Mouse (Mus musculus) heart, postnatal 4 days (tissue): ENCODE measurements around the gene Sh2d6. TPM values are rescaled to one million over a fixed set of nuclear protein-coding genes. Genes with fewer than 3 reads are reported as not detected.
A peak's percentile ranks its signal among the peaks of the same experiment; 100 is the strongest.

Experiments used
- DNase-seq: peaks from one replicate; pipeline ENCODE4 v3.0.0; 2021
- total RNA-seq, 2 experiments: library from RNA; stranded (reverse); gene quantifications; 2 replicates each; pipeline ENCODE4 v1.2.3; 2021

Sh2d6 gene
- under 1 TPM in 1 of 2 experiments, not detected in 1; 0.20 TPM for total RNA-seq

DNA sequence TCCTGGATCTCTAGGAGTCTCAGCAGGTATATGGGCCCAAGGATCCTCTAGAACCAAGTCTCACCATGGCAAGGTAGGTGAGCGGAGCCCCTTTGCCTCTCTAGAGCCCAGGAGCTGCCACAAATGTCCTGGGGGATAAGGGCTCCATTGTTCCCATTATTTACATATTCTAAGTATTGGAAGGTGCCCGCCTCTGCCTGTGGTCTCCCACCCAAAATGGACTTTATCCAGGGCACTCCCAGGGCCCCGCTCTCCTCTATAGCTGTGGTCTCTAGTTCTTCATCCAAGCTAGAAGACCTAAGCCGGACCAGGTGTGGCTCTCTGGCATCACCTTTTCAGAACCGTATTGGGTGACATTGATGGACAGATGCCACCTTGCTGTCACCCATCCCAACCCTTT is at the start of gene Sh2d6:
TSS of gene Sh2d6 (minus strand) at position 101 of the 400 bp plus-strand sequence.
- no peak for DNase-seq

DNA sequence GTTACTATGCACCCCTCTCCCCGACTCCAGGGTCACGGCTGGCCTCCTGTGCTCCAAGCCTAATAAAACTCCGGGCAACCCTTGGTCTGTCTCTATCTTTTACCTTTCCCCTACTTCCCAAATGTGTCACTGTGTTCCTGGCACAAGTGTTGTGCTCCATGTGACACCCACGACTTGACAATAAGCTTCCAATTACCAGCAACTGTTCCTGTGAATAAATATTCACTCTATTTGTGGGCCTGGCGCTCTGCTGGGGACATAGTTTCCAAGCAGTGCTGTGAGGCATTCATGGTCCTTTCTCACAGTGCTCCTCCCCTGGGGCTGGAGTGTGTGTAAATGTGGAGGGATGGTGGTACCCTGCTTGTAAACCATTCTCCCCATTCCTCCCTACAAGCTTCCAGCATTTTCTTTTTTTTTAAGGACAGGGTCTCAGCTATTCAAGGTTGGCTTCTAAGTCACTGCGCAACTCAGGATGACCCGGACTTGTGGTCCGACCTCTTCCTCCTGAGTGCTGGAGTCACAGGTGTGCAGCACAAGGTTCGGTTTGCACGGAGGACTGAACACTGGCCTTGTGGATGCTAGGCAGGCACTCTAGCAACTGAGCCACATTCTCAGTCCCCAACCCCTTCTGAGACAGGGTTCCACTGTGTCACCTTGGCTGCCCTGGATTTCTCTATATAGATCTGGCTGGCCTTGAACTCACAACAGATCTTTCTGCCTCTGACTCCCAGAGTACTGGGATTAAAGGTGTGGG is 49.3 kb upstream of the Sh2d6 start:
- peak; percentile 30 for DNase-seq

DNA sequence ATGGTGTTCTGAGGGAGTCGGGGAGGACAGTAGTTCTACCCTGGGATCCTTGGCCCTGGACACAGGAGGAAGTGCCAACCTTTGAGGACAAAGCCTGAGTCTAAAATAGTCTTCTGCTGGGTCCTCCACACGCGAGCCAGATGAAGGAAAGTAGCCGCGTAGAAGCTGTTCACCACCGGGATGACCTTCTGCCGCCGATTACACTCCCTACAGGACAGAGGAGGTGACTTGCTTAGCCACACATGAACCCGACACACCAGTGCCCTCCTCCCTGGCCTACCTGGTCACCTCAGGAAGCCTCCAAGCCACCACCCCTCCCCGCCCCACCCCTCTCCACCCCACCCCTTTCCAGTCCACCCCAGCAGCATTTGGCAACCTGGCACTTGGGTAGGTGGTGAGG is 47.2 kb upstream of the Sh2d6 start:
- DNase-seq: no peak

DNA sequence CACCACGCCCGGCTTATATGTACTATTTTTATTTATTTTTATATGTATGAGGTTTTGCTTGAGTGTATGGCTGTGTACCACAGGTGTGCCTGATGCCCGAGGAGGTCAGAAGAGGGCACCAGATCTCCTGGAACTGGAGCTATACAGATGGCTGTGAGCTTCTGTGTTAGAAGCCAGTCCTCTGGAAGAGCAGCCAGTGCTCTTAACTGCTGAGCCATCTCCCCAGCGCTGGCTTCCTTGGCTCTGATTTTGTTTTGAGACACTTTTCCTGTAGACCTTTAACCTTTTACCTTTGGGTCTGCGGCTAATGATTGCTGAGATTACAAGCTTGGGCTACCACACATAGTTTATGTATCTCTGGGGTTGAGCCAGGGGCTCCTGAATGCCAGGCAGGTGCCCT is 46.0 kb upstream of the Sh2d6 start:
- no peak for DNase-seq

DNA sequence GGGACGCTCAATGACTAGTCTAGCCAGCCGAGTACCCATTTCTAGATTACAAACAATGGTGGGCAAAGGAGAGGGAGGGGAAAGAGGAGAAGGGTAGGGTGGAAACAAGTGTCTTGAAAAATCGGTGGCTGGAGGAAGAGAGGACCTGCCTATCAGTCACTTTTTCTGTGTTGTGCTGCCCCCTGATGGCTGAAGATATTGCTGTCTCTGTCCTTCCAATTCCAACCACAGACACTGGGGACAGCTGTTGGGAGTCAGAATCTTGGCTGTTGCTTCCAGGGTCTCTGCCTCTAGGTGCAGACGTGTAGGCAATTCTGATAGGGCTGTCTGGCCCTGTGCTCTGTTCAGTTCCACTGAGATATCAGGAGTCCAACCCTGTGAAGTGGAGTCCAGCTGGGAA is 44.5 kb upstream of the Sh2d6 start:
- peak; percentile 95 for DNase-seq

DNA sequence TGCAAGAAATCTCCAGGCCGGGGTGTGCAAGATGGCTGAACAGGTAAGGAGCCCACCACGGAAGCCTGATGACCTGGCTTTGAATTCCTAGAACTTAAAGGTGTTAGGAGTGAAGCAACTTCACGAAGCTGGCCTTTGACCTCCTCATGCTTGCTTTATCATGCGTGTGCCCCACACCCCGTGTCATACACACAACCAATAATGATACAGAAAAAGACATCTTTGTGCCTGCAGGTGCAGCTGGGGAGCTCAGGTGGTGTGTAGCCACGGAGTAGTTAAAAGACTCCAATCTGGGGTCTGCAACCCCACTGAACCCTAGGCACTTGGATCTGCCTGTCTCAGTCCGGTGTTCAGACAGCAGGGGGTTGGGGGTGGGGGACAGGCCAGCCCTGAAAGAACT is 44.0 kb upstream of the Sh2d6 start:
- no peak for DNase-seq

DNA sequence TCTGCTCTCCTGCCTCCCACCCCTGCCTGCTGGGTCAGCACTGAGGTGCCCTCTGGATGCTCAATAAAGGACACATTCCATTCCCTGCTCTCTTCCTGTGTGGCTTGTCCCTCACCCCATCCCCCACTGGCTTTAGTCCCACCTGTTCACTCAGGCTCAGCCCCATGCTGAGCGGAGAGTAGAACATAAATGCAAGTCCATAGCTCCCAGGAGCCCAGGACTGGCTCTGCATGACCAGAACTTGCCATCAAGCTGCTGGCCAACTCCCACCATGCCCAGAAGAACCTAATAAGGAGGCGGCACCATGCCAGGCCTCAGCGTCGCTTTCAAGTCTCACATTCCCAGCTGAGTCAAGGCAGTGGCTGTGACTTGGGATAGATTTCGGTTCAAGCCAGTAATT is 41.4 kb upstream of the Sh2d6 start:
- no peak for DNase-seq

DNA sequence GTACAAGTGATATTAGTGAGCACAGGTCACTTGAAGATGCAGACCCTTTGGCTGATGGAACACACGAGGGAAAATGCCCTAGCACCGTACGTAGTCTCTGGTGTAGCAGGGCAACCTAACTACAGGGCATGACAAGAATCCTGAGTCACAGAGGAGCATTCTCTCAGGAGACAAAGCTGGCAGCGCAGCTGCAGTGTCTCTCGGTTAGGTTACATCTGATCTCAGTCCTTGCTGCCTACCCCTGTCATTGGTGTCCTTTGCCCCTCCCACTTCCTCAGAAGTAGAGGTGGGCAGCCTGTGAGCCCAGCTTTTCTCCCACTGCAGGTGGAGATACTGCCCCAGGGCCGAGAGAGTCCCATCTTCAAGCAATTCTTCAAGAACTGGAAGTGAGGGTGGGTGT is 41.0 kb upstream of the Sh2d6 start:
- no peak for DNase-seq

DNA sequence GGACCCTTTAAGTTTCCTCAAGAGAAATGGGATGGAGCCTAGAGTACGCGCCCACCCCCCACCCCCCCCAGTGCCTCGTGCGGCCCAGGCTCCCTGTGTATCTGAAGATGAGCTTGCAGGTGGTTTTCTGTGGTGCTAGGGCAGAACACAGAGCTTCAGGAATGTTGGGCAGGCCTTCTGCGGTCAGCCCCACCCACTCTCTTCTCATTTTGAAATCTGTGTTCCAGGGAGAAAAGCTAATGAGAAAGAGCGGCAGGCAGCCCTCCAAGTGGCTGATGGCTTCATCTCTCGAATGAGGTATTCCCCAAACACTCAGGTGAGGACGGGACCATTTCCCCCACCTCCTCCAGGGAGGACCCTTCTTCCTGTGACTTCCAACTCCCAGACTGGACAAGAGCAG is 39.3 kb upstream of the Sh2d6 start:
- no peak for DNase-seq

DNA sequence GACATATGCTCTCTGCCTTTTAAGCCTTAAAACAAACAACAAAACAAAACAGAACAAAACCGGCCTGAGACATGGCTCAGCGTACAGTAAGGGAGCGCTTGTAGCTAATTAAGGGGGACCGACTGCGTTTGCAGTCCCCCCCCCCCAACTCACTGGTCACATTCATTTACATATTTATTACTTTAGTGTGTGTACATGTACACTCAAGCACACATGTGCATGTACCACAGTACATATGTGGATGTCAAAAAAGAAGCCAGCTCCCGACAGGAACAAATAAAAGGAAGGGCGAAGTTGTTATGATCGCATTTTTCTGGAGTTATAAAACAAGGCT is 31.5 kb upstream of the Sh2d6 start:
- no peak for DNase-seq

DNA sequence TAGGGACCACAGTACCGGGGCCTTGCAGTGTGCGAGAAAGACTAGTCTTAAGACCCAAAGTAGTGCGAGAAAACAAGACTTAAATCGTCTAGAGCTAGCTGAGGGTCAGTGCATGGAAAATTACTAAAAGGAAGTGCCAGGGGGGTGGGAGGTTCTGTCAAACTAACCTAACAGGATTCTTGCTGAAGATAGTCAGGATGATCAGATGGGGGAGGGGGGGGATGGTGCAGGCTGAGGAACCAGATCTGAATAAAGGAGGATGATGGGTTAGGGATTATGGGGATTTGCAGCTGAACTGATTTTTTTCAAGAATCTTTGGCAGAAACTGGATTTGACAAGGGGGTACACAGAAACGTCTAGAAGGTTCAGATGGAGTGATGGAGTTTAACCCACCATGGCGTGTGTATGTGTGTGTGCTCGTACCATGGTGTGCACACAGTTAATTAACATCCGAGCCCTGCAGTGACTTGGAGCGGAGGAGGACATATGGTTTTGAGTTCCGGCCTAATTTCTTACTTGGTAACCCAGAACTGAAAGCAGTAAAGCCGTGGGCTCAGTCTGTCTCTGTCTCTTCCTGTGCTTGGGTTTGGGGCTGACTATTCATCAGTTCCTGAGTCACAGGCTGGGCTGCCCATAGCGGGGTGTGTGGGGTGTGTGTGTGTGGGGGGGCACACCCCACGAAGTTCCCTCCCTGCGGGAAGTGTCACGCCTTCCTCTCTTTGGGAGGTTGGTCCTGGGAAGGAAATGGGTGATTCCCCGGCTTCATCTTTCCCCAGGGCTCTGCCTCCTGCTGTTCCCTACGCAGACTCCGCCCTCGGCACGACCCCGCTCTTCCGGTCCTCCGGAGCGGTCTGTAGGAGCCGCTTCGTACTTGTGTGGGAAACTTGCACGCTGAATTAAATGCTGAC is 30.9 kb upstream of the Sh2d6 start:
- DNase-seq: peak; percentile 73

DNA sequence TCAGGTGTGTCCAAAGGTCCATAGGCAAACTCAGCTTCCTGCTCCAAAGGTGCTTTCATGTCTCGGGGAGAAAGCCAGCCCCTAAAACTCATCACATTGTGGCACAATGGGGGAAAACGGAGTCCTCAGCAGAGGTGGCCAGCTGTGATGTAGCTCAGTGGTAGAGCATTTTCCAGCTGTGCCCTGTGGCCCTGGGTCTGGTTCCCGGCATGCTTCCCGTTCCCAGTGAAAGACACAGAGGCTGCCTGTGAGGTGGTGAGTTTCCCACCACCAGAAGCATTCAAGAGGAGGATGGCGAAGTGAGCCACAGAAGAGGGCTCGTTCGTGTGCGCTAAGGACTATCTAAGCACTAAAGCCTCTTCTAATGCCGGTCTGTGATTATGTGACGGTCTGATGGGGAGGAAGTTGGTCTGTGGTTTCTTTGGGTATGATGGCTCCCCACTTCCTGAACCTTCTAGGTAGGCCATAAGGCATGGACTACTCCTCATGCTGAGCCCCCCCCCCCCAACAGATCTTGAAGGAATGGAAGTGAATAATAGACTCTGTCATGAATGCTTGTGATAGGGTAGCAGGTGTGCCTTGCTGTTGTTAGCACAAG is 29.1 kb upstream of the Sh2d6 start:
- no peak for DNase-seq

DNA sequence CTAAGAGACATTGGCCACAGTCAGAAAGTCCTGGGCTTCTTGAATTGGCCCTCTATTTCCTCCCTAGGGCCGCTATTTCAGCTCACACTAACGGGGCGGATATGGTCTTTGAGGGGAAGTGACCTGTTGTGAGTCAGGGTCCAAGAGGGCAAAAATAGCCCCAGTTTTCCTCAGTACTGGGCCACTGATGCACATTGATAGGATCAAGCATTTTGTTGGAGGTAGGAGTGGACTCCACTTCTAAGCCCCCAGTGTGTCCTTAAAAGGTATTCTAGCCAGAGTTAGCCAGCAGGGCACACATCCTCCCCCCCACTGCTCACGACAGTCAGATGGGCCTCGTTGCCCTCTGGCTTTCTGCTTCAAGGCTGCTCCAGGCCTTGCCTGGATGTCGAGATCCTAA is 28.5 kb upstream of the Sh2d6 start:
- no peak for DNase-seq

DNA sequence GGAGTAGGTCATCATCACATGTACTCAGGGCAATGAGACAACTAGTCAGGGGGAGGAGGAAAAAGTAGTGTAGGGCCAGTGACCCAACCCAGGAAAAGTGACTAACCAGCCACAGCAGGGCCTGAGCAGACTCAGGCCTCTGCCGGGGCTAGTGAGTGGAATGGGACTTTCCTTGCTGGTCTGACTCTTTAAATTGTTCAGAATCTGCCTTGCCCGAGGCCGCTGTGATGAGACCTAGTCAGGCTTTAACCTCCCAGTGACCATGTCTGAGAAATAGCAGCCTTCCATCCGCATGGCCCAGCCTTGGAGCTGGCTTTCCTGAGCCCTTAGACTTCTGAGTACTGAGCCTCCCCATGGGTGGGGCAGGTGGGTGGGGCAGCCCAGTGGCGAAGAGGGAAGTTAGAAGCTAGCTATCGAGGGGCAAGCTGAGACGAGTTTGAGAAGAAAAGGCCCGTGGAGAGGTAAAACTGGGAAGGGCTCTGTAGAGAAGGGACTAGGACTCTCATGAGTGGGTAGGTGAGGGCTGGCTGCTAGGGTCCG is 27.6 kb upstream of the Sh2d6 start:
- peak; percentile 42 for DNase-seq

DNA sequence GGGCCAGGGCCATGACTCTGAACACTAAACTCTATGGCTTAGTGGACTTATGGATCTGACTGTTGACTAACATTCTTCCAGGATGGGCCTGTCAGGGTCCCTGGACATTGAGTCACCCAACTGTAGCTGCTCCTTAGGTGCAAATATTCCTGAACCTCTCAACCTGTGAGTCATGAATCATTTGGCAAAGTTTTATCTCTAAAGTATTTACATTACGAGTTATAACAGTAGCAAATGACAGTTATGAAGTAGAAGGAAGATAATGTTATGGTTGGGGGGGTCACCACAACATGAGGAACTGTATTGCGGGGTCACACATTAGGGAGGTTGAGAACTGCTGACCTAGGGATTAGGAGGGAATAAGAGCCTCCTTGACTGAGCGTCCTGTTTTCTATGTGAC is 26.4 kb upstream of the Sh2d6 start:
- no peak for DNase-seq

DNA sequence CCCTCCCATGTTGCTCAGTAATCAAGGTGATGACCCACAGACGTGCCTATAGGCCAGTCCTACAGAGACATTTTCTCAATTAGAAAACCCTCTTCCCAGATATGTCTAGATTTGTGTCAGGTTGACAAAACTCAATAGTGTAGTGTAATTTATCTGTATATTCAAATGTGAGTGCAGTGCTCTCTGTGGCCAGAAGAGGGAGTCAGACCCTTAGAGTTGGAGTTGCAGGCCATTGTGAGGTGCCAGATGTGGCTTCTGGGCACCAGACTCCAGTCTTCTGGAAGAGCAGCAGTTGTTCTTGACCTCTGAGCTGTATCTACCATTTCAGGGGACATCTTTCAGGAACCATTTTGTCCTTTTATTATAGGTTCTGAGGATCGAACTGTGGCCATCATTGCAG is 25.6 kb upstream of the Sh2d6 start:
- no peak for DNase-seq

DNA sequence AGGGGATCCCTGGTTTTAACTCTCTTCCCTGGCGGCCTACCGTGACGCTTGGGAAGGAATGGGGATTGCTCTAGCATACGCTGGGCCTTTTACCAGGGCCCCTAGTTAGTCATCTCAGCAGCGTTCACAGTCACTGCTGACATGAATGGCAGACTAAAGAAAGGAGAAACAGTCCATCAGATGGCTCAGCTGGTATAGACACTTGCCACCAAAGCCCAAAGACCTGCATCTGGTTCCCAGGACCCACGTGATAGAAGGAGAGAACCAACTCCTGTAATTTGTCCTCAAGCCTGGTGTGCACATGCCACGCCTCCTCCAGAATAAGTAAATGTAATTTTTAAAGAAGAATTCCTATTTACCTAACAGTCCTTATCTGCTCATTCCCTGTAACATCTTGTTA is 23.9 kb upstream of the Sh2d6 start:
- DNase-seq: no peak

DNA sequence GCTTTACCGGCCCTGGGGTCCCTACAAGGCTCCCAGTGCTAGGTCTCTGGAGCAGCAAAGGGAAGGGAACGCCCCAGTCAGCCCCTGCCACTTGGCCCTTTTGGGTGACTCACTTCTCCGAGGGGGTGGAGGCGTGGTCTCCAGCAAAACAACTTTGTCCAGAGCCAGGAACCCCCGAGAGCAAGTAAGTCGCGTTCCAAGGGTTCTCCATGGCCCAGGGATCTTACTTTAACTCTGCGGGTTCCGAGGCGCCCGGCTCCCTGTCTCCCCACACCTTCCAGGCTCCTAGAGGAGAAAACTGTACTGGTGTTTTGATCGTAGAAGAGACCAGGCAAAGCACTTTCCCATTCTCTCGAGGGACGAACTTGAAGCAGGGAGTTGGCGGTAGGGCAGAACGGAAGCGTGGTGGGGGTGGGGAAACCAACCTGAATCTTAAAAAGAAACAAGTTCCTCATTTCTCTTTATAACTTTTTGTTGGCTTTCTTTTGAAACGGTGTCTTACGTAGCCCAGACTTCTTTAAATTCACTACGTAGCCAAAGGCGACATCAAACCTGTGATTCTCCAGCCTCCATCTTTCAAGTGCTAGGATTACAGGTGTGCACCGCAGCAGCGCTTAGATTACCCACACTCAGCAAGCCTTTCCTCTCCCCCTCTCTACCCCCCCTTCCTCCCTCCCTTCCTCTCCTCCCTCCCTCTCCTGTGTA is 22.9 kb upstream of the Sh2d6 start, which contains the start of gene Capg:
TSS of gene Capg (plus strand) at position 109 of the 705 bp plus-strand sequence.
- peak; percentile 57 for DNase-seq

DNA sequence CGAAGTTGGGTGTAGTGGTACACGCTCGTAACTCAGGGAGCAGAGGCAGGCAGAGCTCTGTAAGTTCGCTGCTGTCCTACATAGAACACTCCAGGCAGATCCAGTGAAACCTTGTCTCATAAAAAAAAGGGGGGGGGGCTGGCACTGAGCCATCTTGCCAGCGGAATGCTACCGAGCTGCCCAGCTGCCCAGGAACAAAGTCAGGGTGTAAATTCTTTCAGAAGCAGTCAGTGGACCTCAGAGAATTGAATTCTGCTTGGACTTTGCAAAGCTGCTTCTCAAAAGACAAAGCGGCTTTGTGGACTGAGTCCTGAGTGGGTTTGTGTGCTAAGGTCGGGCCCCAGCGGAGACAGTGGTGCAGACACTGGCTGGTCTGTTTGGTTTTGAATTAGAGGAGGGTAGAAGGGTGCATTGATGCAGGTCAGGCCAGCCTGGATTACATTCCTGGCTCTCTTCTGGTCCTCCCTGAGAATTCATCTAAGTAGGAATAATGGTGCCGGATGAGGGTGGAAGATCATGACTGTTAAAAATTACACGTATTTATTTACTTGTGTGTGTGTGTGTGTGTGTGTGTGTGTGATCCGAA is 21.9 kb upstream of the Sh2d6 start:
- no peak for DNase-seq

DNA sequence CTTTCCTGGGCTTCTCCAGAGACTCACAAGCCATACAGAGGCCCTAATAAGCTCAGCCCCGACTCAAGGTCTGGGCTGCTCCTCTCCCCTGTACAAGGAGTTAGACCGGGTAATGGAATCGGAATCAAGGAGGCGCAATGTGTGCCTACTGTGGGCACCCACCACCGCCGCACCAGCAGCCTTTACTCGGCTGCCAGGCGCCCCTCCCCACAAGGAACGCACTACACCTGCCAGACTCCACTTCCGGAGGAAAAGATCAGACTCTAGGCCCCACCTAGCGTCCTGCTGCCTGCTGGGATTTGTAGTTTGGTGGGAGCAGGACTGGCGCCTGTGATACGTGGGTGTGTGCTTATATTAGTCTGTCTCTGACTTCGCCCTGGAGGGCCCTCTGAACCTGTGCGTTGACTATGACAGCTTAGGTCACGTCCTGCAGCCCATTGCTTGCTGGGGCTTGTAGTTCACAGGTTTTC is 17.1 kb upstream of the Sh2d6 start:
- peak; percentile 82 for DNase-seq

DNA sequence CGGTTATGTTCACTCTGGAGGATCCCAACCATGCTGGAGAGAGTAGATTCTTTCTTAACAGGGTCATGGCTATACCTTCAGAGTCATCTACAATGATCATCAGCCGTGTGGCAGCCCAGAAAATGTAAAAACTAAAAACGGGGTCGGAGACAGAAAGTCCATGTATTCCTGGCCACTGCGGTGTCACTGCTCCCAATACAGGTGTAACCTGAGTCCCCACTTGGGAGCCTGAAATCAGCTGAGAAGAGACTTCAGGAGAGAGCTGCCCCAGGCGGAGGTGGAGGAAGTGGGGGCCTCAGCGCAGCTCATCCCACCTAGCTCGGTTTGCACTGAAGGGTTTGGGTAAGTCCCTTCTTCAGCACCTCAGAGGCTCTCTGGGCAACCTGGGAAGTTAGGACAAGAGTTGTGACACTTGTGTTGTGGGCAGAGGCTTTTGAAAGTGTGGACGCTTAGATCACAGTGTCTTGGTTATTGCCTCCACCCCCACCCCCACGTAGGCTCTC is 16.5 kb upstream of the Sh2d6 start:
- no peak for DNase-seq

DNA sequence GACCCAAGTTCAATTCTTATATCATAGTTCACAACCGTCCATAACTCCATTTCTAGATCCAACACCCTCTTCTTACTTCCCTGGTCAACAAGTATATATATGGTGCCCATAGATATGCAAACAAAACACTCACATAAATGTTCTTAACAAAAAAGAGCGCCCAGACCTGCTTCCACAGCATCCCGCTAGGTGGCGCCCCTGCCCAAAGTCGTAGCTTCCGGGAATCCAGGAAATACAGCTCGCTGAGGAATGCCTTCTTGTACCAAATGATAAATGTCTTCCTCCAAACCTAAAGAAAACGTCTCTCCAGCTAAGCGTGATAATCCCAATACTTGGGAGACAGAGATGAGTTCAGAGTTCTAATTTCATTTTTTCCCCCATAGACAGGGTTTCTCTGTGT is 13.7 kb upstream of the Sh2d6 start:
- DNase-seq: peak; percentile 90
